Mouse (Mus musculus) lung, postnatal 14 days (tissue): ENCODE results near the gene Igfbp5.

Source experiments
- DNase-seq: peaks from one replicate; pipeline ENCODE4 v3.0.0; 2021

Igfbp5 gene

DNA sequence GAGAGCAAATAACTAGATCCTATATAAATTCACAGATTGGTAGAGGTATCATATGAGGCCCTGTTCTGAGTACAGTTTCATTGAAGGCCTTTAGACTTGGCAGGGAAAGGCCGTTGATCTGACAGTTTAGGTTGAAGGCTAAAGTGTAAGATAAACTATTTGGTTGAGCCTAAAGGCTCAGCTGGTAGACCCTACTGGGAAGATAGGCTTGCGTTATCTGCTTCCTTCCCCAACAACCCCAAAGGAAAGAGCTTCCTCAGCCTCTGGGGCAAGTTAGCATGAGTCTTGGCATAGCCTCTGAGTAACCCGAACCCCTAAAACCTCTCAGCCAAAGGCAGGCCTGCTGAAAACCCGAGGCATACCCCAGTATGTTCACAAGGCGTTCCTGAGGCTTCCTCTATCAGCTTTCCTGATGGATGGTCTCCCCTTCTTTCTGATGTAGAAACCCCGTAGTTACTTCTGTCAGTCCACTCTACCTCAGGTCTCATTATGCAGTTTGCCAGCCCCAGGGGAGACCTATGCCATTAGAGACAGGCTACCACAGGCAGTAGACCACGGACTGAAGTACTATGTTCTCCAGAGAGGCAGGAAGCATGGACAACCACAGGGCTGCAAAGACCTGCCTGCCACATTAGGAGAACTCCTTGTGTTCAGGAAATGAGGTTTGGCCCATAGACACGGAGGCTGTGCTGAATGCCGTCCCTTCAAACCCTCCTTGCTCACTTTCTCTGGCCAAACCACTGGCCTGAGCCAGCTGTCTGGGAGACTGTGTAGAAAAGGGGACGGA is 6.1 kb downstream of the Igfbp5 start:
- DNase-seq = no peak

DNA sequence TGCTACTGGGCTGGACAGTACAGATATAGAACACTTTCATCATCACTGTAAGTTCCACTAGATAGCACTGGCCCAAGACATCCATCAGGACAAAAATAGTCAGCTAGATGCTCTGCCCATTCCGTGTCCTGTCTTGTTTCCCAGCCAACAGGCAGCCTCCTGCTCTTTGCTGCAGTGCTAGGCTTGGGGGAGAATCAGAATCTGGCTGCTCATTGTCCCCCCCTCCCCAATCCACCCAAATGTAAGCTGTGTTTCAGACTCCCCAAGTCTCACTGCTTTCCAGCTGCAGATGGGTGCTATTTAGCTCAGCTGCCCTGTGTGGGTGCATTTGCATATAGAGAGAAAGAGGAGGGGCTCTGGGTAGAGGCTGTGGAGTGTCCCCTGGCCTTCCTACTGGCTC is 7.3 kb downstream of the Igfbp5 start:
- no peak for DNase-seq

DNA sequence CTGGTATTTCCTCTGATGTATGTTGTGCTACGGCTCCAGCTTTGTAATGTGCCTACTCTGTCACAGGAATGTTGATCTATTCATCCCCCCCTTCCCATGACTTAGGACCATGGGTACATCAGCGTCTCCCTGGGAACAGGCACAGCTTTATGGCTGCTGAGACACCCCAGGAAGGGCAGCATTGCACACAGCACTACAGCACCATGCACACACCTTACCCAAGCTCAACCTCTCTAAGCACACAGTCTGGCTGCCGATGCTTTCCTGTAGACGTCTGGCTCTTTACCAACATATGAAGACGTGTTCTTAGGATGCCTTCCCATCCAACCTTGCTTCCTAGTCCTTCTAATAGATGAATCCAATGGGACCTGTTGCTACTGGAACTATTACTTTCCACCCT is 8.3 kb downstream of the Igfbp5 start:
- no peak for DNase-seq

DNA sequence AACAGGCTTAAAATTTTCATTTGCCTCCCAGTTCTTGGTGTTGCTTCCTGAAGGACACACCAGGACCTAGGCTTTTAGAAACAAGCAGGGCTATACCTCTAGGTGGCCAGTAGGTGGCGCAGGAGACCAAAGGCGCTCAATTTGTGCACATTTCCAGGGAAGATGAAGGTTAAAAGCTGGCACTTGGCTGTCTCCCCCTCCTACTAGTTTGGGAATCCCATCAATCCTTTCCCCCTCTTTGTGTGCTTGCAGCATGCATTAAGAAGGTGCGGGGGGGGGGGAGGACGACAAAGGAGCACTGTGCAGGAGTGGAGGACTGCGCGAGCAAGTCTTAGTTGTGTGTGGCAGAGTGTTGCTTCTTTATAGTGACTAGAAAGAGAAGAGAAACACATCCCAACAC is 8.8 kb downstream of the Igfbp5 start:
- peak; percentile 81 for DNase-seq

DNA sequence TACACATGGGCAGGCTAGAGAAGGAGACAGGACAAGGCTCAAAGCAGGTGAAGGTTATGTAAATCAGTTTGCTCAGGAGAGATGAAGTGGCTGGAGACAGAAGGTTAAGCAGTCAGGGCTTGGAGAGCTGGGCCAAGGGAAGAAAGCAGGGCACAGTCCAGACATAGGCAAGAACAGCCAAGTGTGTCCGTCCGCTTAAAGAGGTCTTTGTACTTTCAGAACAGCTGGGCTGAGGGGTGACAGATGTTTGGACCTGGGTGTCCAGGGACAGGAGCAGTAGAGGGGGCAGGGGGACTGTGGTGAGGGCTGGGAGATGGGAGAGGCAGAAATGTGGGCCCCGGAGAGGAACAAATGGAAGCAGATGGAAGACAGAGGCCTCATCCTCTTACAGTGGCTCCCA is 10.4 kb downstream of the Igfbp5 start:
- DNase-seq = no peak

DNA sequence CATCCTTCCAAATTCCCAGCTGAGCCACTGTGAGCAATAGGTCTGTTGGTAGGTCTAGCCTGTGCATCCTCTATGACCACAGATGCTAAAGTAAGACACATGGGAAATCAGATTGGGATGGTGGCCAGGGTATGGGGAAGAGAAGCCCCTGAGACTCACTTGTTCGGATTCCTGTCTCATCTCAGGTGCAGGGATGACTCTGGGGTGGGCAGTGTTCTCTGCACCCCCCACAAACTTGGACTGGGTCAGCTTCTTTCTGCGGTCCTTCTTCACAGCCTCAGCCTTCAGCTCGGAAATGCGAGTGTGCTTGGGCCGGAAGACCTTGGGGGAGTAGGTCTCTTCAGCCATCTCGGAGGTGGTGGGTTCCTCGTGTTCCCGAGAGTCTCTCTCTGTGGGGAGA is 11.0 kb downstream of the Igfbp5 start:
- no peak for DNase-seq

DNA sequence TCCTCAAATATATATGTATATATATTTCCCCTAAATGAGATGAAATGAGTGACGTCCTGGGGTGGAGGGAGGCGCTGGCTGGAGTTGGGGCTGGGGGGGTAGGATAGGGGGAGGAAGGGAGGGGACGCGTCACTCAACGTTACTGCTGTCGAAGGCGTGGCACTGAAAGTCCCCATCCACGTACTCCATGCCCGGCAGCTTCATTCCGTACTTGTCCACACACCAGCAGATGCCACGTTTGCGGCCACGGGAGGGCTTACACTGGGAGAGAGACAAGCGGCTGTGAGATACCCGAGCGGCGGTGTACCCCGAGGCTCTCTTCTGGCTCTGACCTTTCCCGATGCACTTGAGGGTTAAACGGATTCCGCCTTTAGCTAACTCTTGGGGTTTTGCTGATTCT is 12.4 kb downstream of the Igfbp5 start:
- DNase-seq = no peak

DNA sequence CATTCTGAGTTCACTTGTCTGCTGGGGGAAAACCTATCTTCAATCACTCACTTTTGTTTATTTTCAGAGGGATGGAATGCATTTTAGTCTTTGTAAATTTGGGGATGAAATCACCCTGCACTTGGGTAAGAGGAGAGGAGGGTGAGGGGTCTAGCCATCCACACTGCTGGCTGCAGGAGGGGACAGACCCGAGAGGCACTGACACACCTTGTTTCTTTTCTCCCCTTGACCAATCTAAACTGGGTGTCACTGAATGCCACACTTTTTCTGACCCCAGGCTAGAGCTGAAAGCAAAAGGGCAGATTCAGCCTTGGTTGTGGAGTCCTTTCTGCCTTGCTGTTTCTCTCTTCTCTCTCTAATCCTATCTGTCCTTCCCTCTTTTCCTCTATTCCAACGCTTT is 13.0 kb downstream of the Igfbp5 start:
- no peak for DNase-seq

DNA sequence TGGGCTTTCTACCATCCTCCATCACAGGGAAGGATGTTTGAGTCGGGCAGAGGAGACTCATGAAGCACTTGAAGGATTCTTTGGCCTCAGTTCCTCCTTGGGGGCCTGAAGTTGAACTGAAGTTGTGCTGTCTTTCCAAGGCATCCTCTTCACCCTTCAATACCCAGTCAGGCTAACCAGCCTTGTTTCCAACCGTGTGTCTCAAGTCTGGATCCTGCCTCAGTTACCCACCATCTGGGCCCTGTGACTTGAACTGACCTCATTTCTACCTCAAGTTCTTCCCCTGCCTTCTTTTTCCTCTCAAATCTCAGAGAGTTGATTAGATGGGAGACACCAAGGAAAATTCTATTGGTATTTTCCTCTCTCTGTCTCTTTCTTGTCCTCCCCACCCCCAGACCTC is 14.2 kb downstream of the Igfbp5 start:
- DNase-seq = no peak

DNA sequence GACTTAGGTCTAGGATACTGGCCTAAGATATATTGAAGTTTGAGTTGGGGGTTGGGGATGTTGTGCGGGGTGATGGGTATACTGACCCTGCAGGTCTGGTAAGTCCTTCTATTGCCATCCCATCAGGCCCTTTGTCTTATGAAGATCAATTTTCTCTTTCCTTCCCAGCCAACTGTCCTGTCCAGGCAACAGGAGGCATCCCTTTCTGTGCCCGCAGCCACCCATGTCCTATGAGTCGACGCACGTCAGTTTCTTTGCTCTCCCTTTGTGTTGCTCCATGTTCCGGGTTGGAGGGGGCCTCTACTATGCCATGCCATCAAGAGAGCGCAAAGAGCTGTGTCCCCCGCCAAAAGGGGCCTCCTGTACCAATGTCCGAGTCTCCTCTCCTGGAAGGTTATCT is 14.7 kb downstream of the Igfbp5 start:
- no peak for DNase-seq

DNA sequence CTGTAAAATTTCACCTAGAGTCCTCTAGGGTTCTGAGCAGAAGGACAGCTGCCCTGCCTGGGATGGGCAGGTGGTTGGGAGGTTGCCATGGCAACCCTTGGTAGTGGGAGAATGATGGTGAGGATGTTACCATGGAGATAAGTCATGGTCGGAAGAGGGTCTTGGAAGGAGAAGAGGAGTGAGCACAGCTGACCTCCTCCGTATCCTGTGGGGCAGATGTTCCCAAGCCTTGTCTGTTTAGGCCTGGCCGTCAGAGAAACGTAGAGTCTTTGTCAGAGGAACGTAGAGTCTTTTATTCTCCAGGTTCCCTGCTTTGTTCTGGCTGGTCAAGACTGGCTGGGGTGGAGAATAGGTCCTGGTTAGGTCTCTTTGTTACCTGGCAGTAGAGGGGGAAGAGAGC is 15.8 kb downstream of the Igfbp5 start:
- DNase-seq = no peak

DNA sequence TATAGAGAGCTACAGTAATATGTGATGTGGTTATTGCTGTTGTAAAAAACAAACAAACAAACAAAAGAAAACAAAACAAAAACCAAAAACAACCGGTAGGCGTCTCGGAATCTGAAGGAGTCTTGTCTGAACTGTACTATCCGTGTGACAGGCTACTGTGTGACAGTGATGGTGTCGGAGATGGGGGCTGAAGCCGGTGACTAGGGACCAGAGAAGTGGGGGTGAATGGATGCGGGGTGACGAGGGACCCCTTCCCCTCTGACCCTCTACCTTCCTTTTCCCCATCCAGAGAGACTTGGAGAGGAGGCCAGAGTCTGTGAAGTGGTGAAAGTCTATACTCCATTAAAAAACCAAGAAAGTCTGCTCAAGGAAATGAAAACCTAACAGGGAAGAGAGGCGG is 16.4 kb downstream of the Igfbp5 start:
- DNase-seq = no peak

DNA sequence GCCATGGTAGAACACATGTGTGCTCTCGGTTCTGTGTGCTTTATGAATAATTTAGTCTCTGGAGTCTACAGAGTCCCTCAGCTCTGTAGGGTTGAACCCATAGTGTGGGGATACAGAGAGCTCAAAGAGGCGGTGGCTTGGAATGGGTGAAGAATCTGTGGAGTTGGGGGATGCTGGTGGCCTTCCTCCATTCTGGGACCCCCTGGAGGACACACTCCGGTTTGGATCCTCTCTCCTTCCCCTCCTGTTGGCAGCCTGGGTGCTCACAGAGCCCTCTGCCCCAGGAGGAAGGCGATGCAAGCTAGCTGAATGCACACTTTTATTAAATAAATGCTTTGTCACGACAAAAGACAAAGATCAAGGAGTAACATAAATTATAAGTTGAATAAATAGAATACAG is 17.1 kb downstream of the Igfbp5 start:
- no peak for DNase-seq

DNA sequence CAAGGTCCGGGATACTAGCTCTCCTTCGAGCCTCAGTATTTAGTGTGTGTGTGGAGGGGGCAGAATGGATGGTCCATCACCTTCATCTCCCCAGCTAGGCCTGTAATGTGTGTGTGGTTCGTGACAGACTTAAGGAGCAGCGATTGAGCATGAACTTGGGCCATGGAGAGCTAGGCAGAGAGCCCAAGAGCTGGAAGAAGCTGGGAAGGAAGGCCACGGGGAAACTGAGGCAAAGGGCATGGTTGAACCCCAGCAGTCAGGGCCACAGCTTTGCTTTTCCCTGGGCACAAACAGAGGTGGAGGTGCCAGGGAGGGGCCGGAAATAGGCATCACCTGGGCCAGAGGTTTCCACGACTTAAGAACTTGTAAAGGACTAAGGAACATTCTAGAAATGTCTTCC is 17.5 kb downstream of the Igfbp5 start:
- DNase-seq = no peak

DNA sequence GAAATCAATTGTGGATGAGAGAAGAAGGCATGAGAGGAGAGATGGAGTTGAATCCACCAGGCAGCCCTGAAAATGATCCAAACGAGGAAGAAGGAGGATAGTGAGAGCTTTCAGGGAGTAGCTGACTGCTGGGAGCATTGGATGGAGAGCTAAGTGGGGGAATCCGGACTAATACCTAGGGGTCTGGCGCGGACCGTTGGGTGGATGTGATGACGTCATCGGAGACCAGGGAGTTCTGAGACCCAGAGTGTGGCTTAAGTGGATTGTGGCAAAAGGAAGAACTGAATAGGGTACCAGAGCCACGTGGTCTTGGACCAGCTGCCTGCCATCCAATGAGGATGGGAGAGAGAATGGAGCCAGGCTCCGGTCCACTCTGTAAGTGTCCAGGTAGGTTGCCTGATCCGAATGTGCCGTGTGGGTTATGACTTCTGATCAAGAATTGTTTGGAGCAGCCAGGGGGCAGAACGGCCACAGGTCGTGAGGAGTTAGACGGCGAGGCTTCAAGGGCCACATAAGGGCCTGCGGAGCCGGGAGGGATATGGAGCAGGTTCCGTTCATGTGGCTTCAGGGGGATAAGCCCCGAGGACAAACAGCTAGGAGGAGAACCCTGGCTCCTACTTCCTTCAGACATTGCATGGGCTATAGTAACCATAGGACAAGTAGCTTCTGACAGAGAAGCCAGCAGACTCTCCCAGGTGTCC is 18.3 kb downstream of the Igfbp5 start:
- DNase-seq = no peak

DNA sequence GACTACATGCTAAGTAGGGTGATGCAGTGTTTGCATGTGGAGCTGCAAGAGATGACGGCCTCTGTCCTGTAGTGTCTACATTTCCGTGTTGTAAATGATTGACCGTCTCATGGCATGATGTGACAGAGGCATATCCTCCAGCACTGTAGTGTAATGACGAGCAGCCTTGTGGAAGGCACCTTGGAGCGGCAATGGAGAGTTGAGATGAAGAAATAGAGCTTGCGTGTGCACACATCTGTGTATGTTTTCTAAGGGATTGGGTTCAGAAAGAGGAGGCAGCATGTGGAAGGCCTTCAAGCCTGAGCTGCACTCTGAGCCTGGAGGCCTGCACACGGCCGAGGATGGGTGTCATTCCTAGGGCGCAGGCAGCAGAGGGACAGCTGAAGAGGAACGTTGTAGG is 19.0 kb downstream of the Igfbp5 start:
- DNase-seq = no peak

DNA sequence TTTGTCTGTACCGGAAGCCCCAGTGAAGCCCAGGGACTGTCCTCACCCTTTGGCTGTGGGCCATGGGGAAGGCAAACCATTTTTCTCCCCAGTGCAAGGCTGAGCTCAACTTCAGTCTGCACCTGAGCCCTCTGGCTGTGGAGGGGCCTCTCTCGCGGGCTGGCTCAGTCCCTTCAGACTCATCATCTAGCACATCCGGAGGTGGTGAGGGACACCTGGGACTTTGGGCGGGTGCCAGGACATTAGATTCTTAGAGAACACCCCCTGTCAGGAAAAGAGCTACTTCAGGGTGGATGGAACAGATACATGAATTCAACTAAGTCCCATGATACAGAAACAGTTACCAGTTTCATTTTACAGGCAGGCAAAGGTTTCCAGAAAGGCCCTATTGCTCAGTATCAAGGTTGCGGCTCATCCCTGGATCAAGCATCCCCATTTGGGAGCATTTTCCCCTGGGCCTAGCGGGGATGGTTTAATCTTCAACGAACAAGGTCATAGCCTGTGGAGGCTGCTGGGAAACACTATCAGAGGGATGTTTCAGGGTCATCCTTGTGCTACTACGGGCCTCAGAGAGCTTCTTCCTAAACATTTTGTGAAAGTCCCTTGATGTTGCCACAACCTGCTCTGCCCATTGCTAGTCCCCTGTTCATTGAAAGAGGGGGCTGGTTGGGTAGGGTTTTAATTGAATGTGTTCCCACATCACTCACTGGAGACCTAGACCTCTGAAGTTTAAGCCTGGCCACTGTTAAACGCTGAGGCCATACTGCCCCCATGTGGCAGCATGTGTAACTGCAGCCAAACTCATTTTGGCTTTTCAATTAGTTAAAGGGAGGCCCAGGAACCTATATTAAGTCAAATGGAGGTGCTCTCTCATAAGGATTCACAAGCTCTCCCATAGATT is 20.1 kb downstream of the Igfbp5 start:
- DNase-seq = peak; percentile 53

DNA sequence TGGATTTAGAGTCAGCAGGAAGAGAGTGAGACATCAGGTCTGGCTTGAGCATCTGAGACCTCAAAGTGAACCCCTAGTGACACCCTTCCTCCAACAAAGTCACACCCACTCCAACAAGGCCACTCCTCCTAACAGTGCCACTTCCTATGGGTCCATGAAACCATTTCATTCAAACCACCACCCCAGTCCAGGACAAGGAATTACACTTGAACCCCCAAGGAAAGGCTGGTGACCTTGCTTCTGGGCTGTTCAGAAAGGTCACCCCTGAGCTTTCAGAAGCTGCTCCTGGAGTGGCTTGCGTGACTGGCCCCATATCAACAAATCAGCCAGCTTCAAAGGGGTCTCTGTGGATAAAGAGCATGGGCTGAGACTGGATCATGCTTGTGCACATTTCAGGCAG is 20.9 kb downstream of the Igfbp5 start:
- DNase-seq = no peak

DNA sequence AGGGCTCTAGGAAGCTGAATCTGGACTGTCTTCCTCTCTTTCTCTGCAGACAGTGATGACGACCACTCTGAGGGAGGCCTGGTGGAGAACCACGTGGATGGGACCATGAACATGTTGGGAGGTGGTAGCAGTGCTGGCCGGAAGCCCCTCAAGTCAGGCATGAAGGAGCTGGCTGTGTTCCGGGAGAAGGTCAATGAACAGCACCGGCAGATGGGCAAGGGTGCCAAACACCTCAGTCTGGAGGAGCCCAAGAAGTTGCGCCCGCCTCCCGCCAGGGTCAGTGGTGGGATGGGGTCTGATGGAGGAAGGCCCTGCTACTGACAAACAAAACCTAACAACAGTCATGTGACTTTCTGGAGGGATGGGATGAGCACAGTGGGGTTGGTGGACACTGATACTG is 25.6 kb downstream of the Igfbp5 start:
- DNase-seq = no peak

DNA sequence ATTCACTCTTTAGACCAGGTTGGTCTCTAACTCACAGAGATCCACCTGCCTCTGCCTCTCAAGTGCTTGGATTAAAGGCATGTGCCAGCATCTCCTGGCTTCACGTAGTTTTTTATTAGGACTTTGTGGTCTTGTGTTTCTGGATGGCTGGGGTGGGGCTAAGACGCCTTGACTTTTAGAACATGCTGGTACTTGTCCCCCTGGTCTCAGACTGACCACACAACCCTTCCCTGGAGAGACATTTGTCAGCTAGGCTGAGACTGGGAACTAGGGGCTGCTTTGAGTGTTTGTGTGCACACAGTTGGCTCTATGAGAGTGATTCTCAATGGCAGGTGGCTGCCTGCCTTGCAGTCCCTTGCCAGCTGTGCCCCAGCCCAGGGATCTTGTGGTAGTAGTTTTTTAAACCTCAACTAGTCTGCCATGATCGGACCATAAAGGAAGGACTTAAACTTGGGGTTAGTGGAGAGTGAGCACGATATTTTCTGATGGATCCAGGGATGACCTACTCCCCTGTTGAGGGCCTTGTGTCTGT is 26.8 kb downstream of the Igfbp5 start:
- DNase-seq = no peak

DNA sequence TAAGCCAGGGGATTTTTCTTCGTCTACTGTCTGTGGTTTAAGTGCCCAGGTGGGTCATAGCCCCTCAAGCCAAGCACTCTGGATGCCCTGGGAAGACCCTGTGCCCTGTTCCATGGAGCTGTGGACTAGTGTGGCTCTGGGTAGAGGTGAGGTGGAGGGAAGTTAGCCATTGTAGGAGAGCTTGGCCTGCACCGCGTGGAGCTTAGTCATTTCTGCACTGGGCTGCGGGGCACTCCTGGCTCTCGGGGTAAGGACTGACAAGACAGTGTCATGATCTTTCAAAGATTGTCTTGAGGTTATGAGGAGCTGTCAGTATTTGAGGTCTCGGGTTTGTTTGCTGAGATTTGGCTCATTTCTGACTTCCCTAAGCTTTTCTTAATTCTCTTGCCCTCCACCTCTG is 30.0 kb downstream of the Igfbp5 start:
- DNase-seq = no peak

DNA sequence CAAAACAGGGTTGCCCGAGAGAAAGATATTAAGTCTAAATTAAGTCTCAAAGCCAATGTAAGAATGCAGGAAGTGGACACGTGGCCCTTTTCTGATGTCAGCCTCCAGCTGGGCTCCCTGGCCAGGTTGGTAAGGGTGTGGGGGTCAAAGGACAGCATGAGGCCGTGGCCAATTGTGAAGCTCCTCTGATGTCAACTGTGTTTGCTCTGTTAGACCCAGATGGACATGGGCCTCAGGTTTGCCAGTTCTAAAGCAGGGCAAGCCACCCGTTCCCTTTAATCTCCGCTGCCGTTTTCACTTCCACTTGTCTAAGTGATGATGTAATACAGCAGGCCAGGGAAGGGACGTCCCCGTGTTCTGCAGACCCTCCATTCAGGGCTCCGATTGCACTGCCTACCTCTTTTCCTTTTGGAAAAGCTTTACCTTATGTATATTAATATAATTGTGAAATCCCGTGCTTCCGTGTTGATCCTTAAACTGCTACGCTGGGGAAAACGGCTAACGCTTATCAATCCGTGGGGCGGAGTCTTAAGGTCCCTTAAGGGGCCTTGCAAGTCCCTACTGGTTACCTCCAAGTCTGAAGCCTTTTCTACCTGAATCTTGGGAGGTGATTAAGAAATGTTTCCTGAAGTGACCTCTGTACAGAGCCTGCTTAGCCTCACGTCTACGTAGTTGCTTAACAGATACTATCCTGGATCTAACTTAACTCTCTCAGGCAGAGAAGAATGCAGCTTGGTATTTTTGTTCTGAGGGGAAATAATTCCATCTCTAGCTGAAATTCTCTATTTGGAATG is 31.8 kb downstream of the Igfbp5 start:
- no peak for DNase-seq

DNA sequence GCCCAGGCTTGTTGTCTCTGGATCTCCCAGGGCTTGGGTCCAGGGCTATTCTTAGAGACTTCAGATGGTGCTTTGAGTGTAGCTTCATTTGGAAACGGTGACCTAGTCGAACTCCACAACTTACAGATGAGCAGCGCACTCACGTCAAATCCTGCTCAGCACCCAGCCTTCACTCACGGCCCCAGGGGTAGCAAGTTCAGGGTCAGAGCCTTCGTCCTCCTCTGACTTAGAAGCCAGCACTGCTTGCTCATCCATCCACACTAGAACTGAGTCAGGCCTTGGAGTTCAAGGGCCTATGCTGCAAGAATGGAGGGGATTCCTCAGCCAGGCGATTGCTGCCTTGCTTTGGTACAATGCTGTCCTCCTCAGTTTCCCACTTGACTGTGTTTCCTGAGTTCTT is 34.9 kb downstream of the Igfbp5 start:
- DNase-seq = no peak
